In the genomic region with DNA sequence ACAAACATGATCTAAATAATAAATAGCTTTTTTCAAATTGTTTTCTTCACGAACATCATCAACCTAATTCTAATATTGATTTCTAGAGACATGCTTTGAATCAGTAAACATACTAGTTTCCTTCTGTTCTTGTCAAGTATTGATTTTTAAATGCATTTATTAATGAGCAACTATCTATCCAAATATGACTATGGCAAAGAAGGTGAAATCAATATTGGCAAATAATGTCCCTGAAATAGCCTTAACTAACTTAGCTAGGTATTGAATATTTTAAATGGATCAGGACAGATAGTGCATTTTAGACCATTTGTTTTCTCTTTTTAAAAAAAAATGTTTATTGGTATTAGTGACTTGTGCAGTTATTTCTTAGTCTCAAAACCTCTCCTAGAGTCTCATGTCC, we compare ENCODE assay signal across 35 mouse cellular contexts.
"Had no signal": no experiment of that assay in that cellular context is flagged by ENCODE, and none has a peak within 500 bp of the region (broad histone marks: within the 10 kb centered on the region; RNA-seq: fewer than 3 reads in every experiment).

No protein-coding gene starts in this region.

- H3K4me1 ChIP-seq: heart, embryonic 10.5 days; heart, embryonic 12.5 days; heart, embryonic 13.5 days; heart, embryonic 15.5 days; hindbrain, embryonic 10.5 days; hindbrain, embryonic 12.5 days; hindbrain, embryonic 13.5 days; hindbrain, embryonic 15.5 days; intestine, embryonic 15.5 days; kidney, embryonic 15.5 days had no signal

- DNase-seq: heart, postnatal 10 days; heart, postnatal 14 days; heart, postnatal 36 days; heart, postnatal 4 days; kidney, adult 11 months; kidney, adult 18-20 months; kidney, adult 2 months; kidney, adult 8-10 months; kidney, adult 9 months; kidney, postnatal 10 days; kidney, postnatal 14 days; kidney, postnatal 25 days; kidney, postnatal 36 days; kidney, postnatal 4 days; layer of hippocampus, adult 9-11 months; layer of hippocampus, postnatal 36 days had no signal

- H3K4me3 ChIP-seq: heart, embryonic 10.5 days; heart, embryonic 12.5 days; heart, embryonic 13.5 days; heart, embryonic 15.5 days; hindbrain, embryonic 10.5 days; hindbrain, embryonic 12.5 days; hindbrain, embryonic 13.5 days; hindbrain, embryonic 15.5 days; intestine, embryonic 15.5 days; kidney, embryonic 15.5 days; layer of hippocampus, adult 2 months had no signal

- ATAC-seq: hindbrain, embryonic 16.5 days; hindbrain, postnatal 0 days; inflammation-experienced regulatory T-cells, adult 6 months; intestine, embryonic 15.5 days; intestine, embryonic 16.5 days; intestine, postnatal 0 days had no signal

- H3K9me3 ChIP-seq: heart, embryonic 10.5 days; heart, embryonic 12.5 days; heart, embryonic 13.5 days; heart, embryonic 15.5 days; hindbrain, embryonic 10.5 days; hindbrain, embryonic 12.5 days; hindbrain, embryonic 13.5 days; hindbrain, embryonic 15.5 days; intestine, embryonic 15.5 days; kidney, embryonic 15.5 days had no signal

- H3K27me3 ChIP-seq: heart, embryonic 12.5 days; heart, embryonic 13.5 days; heart, embryonic 15.5 days; hindbrain, embryonic 12.5 days; hindbrain, embryonic 13.5 days; hindbrain, embryonic 15.5 days; intestine, embryonic 15.5 days; kidney, embryonic 15.5 days had no signal

- H3K4me2 ChIP-seq: heart, embryonic 11.5 days; heart, embryonic 12.5 days; heart, embryonic 13.5 days; heart, embryonic 15.5 days; hindbrain, embryonic 12.5 days; hindbrain, embryonic 13.5 days; hindbrain, embryonic 14.5 days; hindbrain, embryonic 15.5 days; intestine, embryonic 15.5 days; kidney, embryonic 15.5 days had no signal

- H3K9ac ChIP-seq: heart, embryonic 12.5 days; heart, embryonic 13.5 days; heart, embryonic 15.5 days; hindbrain, embryonic 12.5 days; hindbrain, embryonic 13.5 days; hindbrain, embryonic 14.5 days; hindbrain, embryonic 15.5 days; intestine, embryonic 15.5 days; kidney, embryonic 15.5 days had no signal

- H3K36me3 ChIP-seq: heart, embryonic 10.5 days; heart, embryonic 12.5 days; heart, embryonic 13.5 days; heart, embryonic 15.5 days; hindbrain, embryonic 10.5 days; hindbrain, embryonic 12.5 days; hindbrain, embryonic 13.5 days; hindbrain, embryonic 15.5 days; intestine, embryonic 15.5 days; kidney, embryonic 15.5 days had no signal

- H3K27ac ChIP-seq: heart, embryonic 10.5 days; heart, embryonic 13.5 days; heart, embryonic 15.5 days; hindbrain, embryonic 10.5 days; hindbrain, embryonic 12.5 days; hindbrain, embryonic 13.5 days; hindbrain, embryonic 14.5 days; hindbrain, embryonic 15.5 days; hindbrain, postnatal 0 days; intestine, embryonic 15.5 days; kidney, embryonic 15.5 days; kidney, postnatal 0 days; layer of hippocampus, adult 2 months had no signal
